Mouse (Mus musculus) spleen, postnatal 4 days (tissue): Measurements from ENCODE around the gene Fgf15.
"Not testable (repeated sequence)": the region's sequence is repeated elsewhere in the genome, so short reads cannot be mapped to it uniquely, and the experiment has no call there.

ENCODE experiments used
- DNase-seq, 2 experiments: peaks; one replicate each; pipeline ENCODE4 v3.0.0; 2022; ENCODE audit warnings: low spot score in 2 of 2

Fgf15 gene

GRCm38 (mm10) chr7:144890661-144891060 lies 5.7 kb upstream of the Fgf15 start:
- DNase-seq = not testable (repeated sequence)

- no peak for DNase-seq
Measured at GRCm38 (mm10) chr7:144891863-144892262, 4.5 kb upstream of the Fgf15 start.

GRCm38 (mm10) chr7:144892322-144892721 lies 4.0 kb upstream of the Fgf15 start:
- DNase-seq = no peak

GRCm38 (mm10) chr7:144894191-144894590 lies 2.1 kb upstream of the Fgf15 start:
- no peak for DNase-seq

GRCm38 (mm10) chr7:144894706-144895105 lies 1.6 kb upstream of the Fgf15 start:
- DNase-seq = no peak

- peak; percentile 45 to 76 for DNase-seq
Measured at GRCm38 (mm10) chr7:144895305-144896111, 823 bp upstream of the Fgf15 start.

- no peak for DNase-seq
Measured at GRCm38 (mm10) chr7:144898506-144898905, 2.2 kb downstream of the Fgf15 start.

GRCm38 (mm10) chr7:144905514-144905913 lies 9.2 kb downstream of the Fgf15 start:
- DNase-seq = not testable (repeated sequence)

GRCm38 (mm10) chr7:144906708-144907397 lies 10.5 kb downstream of the Fgf15 start:
- DNase-seq = peak; percentile 39 to 86

GRCm38 (mm10) chr7:144907793-144908192 lies 11.5 kb downstream of the Fgf15 start:
- no peak for DNase-seq

GRCm38 (mm10) chr7:144908705-144909104 lies 12.4 kb downstream of the Fgf15 start:
- no peak for DNase-seq

GRCm38 (mm10) chr7:144911121-144911520 lies 14.8 kb downstream of the Fgf15 start:
- DNase-seq = no peak

- no peak for DNase-seq
Measured at GRCm38 (mm10) chr7:144912897-144913296, 16.6 kb downstream of the Fgf15 start.

- DNase-seq = no peak
Measured at GRCm38 (mm10) chr7:144914296-144914947, 18.1 kb downstream of the Fgf15 start.

GRCm38 (mm10) chr7:144914948-144915750 lies 18.8 kb downstream of the Fgf15 start, which contains the start of gene LTO1:
TSS of gene LTO1 (plus strand) at chr7:144915100.
- DNase-seq = peak; percentile 89 to 92

GRCm38 (mm10) chr7:144918823-144919222 lies 22.5 kb downstream of the Fgf15 start:
- DNase-seq = no peak

GRCm38 (mm10) chr7:144927591-144927990 lies 31.3 kb downstream of the Fgf15 start:
- no peak for DNase-seq

GRCm38 (mm10) chr7:144928009-144928888 lies 31.9 kb downstream of the Fgf15 start:
- no peak for DNase-seq

- no peak for DNase-seq
Measured at GRCm38 (mm10) chr7:144928889-144929210, 32.5 kb downstream of the Fgf15 start.

- no peak for DNase-seq
Measured at GRCm38 (mm10) chr7:144929506-144929905, 33.2 kb downstream of the Fgf15 start.

GRCm38 (mm10) chr7:144929931-144930330 lies 33.6 kb downstream of the Fgf15 start:
- DNase-seq = no peak
